Mouse (Mus musculus) lung, adult 2 months (tissue): ENCODE results near the gene Ppp1r35.

Experiments
- CTCF ChIP-seq: fragments of 200-500 bp; IDR thresholded peaks from 2 replicates; pipeline ENCODE4 v1.5.1; 2011; ENCODE audit warnings: mild to moderate bottlenecking, low read length, control low read depth; ENCODE audit not compliant: insufficient read depth
- POLR2A ChIP-seq: fragments of 200-500 bp; IDR thresholded peaks from 2 replicates; pipeline ENCODE4 v1.6.1; 2011; ENCODE audit warnings: low read depth, mild to moderate bottlenecking, control low read depth, low read length, borderline replicate concordance; ENCODE audit errors: extremely low read depth

- TF ChIP-seq POLR2A (no peak), CTCF (no peak)
Measured at GRCm38 (mm10) chr5:137738516-137738915, 40.1 kb upstream of the Ppp1r35 start.
